Mouse (Mus musculus) cerebellum, adult 2 months (tissue): ENCODE measurements around the gene Adcy10.

Experiments
- CTCF ChIP-seq: fragments of 200-500 bp; IDR thresholded peaks from 2 replicates; pipeline ENCODE4 v1.5.1; 2011; ENCODE audit warnings: low read depth, mild to moderate bottlenecking, control low read depth, low read length, moderate library complexity, borderline replicate concordance; ENCODE audit not compliant: insufficient read depth
- POLR2A ChIP-seq: fragments of 200-500 bp; IDR thresholded peaks from 2 replicates; pipeline ENCODE4 v1.6.1; 2011; ENCODE audit warnings: low read length, control low read depth, borderline replicate concordance; ENCODE audit not compliant: insufficient read depth

DNA sequence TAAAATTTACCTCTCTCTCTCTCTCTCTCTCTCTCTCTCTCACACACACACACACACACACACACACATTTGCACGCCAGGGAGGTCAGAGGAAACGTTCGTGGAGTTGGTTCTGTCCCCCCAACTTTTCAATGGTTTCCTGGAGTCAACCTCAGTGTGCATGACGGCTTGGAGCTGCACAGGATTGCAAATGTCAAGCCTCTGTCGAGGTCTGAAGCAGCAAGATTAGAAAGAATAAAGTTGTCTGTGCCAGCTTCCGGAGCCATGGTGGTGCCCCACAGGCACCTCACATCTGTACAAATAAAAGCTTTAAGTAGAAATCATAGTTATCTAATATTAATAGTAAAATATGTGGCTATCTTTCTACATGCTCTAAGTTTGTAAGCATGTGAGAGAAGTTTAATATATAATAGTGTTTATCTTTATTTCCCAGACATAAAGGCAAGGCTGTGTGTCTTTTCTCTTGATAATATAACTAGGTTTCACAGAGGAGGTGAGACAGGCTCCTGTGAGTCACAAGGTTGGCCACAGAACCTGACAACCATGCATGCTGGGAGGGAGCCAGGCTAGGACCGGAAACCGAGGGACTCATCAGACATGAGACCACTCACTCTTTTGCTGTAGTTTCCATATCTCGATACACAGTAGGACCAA, 91.6 kb downstream of the Adcy10 start:
- TF ChIP-seq CTCF (no peak), POLR2A (no peak)
